Mouse (Mus musculus) forebrain, embryonic 14.5 days (tissue): ENCODE results near the gene Ddx39. TPM values are rescaled to one million over a fixed set of nuclear protein-coding genes. Genes with fewer than 3 reads are reported as not detected.

Experiments
- ATAC-seq: fragments of 200-750 bp; cut with Nextera tagmentation; 2 replicates; pipeline ENCODE4 v1.8.0; 2017; ENCODE audit warnings: mild to moderate bottlenecking, moderate library complexity
- DNase-seq: peaks from one replicate; pipeline ENCODE4 v3.0.0-alpha.2; 2015; ENCODE audit warnings: low spot score
- H3K27ac ChIP-seq: fragments of 300-500 bp; sonication (generic); 2 replicates; pipeline ENCODE4 v1.5.1; 2014; ENCODE audit warnings: low read depth, mild to moderate bottlenecking, control low read depth, low read length, moderate library complexity
- H3K27me3 ChIP-seq: fragments of 300-500 bp; sonication (generic); replicated peaks from 2 replicates; pipeline ENCODE4 v1.6.1; 2014; ENCODE audit warnings: low read length, control low read depth, mixed read lengths; ENCODE audit not compliant: control insufficient read depth, insufficient read depth
- H3K36me3 ChIP-seq: fragments of 300-500 bp; sonication (generic); 2 replicates; pipeline ENCODE4 v1.6.1; 2014; ENCODE audit warnings: low read length, control low read depth; ENCODE audit not compliant: control insufficient read depth, insufficient read depth
- H3K4me1 ChIP-seq: fragments of 300-500 bp; sonication (generic); 2 replicates; pipeline ENCODE4 v1.6.1; 2014; ENCODE audit warnings: antibody characterized with exemption, low read length, control low read depth; ENCODE audit not compliant: control insufficient read depth, insufficient read depth
- H3K4me2 ChIP-seq: fragments of 300-500 bp; sonication (generic); 2 replicates; pipeline ENCODE4 v1.6.1; 2014; ENCODE audit warnings: mild to moderate bottlenecking, control low read depth, low read length
- H3K4me3 ChIP-seq: fragments of 300-500 bp; sonication (generic); 2 replicates; pipeline ENCODE4 v1.5.1; 2014; ENCODE audit warnings: low read depth, low read length, control low read depth
- H3K9ac ChIP-seq: fragments of 300-500 bp; sonication (generic); 2 replicates; pipeline ENCODE4 v1.6.1; 2014; ENCODE audit warnings: mild to moderate bottlenecking, low read length, control low read depth, moderate library complexity
- H3K9me3 ChIP-seq: fragments of 300-500 bp; sonication (generic); replicated peaks from 2 replicates; pipeline ENCODE4 v1.6.1; 2016; ENCODE audit warnings: low read length, control low read depth, mixed read lengths; ENCODE audit not compliant: control insufficient read depth
- WGBS: fragments of 180-500 bp; shearing (Covaris S2); extraction: QIAGEN DNeasy Blood & Tissue Kit; methylation state at CpG from one replicate; pipeline ENCODE4 v1.1.7; 2014; 5-methylcytosine and 5-hydroxymethylcytosine counted together
- polyA plus RNA-seq: library from polyadenylated mRNA; unstranded; fragments of >200 nt; fragmentation: Nextera tagmentation; extraction: Ambion mirVana; gene quantifications from 2 replicates; pipeline ENCODE4 v1.2.1, GENCODE M21; 2014

Ddx39 gene
- polyA plus RNA-seq, 1 experiment from 2014 or later = 133 TPM

DNA sequence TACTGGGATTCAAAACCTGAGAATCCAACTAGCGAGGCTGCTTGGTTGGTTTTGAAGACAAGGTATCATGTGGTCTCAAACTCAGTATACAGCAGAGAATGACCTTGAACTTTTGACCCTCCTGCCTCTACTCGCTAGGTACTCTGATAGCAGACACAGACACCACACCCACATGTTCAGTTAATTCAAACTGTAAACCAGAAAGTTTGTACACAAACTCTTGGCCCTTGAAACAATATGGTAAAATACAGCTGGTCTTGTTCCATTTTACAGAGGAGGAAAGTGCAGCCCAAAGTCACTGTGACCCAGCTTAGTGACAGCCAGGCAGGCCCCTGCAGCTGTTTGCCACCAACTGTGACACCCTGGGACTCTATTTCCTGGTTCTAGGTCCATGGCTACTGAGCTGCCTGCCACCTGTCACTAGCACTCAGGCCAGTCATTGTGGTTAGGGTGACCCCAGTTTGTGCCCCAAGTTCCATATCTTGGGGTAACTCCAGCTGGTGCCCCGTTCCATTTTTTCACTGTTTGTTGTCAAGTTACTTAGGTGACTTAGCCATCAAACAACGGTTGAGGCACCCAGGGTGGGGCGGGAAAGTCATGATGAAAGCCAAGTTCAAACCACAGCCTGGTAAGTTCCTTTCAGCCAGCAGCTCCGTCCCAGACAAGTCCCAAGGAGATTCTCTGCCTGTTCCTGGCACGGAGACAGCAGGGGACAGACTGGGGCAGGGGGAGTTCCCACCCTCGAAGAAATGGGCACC lies 24.9 kb downstream of the Ddx39 start:
- no peak for ATAC-seq
- DNase-seq = no peak
- H3K4me3 ChIP-seq = no peak overlapping the region

GRCm38 (mm10) chr8:83740586-83740975 lies 25.6 kb downstream of the Ddx39 start:
- peak overlapping the region; percentile 37; the same call in 1 of the 2 replicates for H3K9ac ChIP-seq
- H3K9me3 ChIP-seq = no peaks in the 10 kb centered on the region
- peak overlapping the region; percentile 33 for H3K4me3 ChIP-seq
- H3K36me3 ChIP-seq = no peaks in the 10 kb centered on the region
- DNase-seq (no peak), ATAC-seq (no peak)
- 16% methylated on average over 3 of the region's 3 CpGs for WGBS
- H3K27me3 ChIP-seq = peaks cover 26% of the 10 kb centered on the region; the same call in 1 of the 2 replicates
- peak overlapping the region; percentile 61 for H3K4me2 ChIP-seq
- H3K4me1 ChIP-seq = 0 out of 2 replicates have a peak, but pooled peaks cover 4% of the 10 kb centered on the region
- no peak overlapping the region for H3K27ac ChIP-seq

More for the DNA sequence above, 24.9 kb downstream of the Ddx39 start:
- H3K27ac ChIP-seq = no peak overlapping the region
- no peak overlapping the region for H3K4me2 ChIP-seq
- H3K4me1 ChIP-seq = 0 out of 2 replicates have a peak, but pooled peaks cover 4% of the 10 kb centered on the region
- WGBS = 52% methylated on average over 8 of the region's 8 CpGs
- H3K36me3 ChIP-seq = no peaks in the 10 kb centered on the region
- H3K27me3 ChIP-seq = peaks cover 26% of the 10 kb centered on the region; the same call in 1 of the 2 replicates
- no peaks in the 10 kb centered on the region for H3K9me3 ChIP-seq
- H3K9ac ChIP-seq = no peak overlapping the region

DNA sequence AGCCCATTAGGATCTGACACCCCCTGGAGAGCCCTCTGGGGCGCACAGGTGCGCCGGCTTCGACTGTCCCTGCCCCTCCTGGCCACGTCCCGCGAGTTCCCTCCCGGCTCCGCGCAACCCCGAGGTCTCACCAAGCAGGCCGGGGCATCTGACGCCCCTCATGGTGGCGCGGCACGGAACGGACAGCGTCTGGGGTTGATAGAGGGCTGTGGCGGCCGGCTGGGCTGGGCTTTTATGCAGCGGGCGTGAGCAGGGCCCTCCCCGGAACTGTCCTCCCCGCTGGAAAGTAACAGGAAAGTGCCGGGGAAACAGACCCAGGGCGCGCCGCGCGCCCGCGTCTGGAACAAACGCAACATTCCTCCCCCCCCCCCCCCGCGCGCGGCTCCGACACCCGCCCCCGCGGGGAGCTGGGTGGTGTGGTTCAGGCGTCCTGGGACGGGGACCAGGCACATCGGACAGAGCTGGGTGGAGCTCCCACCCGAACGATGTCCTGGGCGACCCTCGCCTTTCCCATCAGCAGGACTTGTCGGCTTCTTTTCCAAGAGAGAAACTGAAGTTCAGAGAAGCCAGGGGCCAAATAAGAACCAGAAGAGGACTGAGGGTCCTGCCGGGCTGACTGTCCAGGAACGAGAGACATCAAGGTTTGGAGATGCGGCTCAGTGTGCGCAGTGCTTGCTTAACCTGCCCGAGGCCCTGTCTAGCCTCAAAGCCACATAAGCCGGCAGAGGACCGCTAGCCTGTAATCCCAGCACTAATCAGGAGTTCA lies 26.2 kb downstream of the Ddx39 start, which contains the start of gene Adgre5:
Gene Adgre5, minus strand, starts transcription at position 351 of the 766 bp plus-strand sequence.
- peaks cover 26% of the 10 kb centered on the region; the same call in 1 of the 2 replicates for H3K27me3 ChIP-seq
- no peak within 1 kb of the TSS for H3K27ac ChIP-seq
- 1% methylated on average over 47 of the region's 56 CpGs for WGBS
- H3K9me3 ChIP-seq = no peaks in the 10 kb centered on the region
- peak; percentile 54; the same call in 1 of the 2 replicates for ATAC-seq
- no peaks in the 10 kb centered on the region for H3K36me3 ChIP-seq
- no peak for DNase-seq
- H3K9ac ChIP-seq = peak within 1 kb of the TSS; percentile 37; the same call in 1 of the 2 replicates
- H3K4me1 ChIP-seq = 0 out of 2 replicates have a peak, but pooled peaks cover 4% of the 10 kb centered on the region
- H3K4me2 ChIP-seq = peak within 1 kb of the TSS; percentile 61
- peak within 1 kb of the TSS; percentile 33 for H3K4me3 ChIP-seq

DNA sequence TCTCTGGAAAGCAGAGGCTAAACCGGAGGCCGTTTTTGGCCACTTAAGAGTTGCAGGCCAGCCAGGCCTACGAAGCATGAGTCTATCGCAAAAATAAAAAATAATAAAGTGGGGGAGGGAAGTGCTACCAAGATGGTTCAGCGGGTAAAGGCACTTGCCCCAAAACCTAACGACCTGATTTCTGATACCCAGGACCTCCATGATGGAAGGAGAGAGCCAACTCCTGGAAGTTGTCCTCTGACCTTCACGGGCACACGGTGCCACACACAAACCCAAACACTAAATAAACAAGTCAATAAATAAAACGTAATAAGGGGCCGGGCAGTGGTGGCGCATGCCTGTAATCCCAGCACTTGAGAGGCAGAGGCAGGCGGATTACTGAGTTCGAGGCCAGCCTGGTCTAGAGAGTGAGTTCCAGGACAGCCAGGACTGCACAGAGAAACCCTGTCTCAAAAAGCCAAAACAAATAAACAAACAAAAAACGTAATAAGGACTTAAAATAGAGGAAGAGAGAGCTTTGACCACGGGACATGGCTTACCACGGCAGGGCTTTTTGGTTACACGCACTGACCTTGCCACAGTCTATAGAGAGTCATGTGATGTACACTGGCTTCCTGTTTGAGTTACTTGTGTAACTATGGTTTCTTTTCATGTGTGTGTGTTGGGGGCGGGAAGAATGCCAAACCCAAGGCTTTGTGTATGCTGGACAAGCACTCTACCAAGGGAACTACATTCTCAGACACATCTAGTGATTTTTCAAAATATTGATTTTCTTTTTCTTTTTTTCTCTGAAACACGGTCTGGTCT lies 27.1 kb downstream of the Ddx39 start:
- Histone ChIP-seq H3K36me3 (no peaks in the 10 kb centered on the region), H3K4me3 (no peak overlapping the region), H3K4me2 (no peak overlapping the region; the same call in 1 of the 2 replicates), H3K9ac (no peak overlapping the region), H3K4me1 (0 out of 2 replicates have a peak, but pooled peaks cover 4% of the 10 kb centered on the region), H3K27ac (no peak overlapping the region), H3K9me3 (no peaks in the 10 kb centered on the region), H3K27me3 (peaks cover 27% of the 10 kb centered on the region; the same call in 1 of the 2 replicates)
- 79% methylated on average over 19 of the region's 19 CpGs for WGBS
- ATAC-seq (no peak), DNase-seq (no peak)

DNA sequence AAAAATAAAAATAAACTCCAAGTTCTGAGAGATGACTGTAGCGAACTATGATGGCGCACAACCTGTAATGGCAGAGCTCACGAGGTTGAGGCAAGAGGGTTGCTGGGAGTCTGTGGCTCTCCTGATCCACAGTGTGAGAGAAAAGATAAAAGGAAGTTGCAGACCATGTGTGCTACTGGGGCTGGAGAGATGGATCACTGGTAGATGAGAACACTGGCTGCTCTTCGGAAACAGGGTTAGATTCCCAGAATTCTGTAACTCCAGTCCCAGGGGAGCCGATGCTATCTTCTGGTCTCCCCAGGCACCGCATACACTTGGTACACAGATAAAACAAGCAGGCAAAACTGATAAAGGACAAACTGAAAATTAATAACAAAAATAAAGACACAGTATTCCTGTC lies 28.0 kb downstream of the Ddx39 start:
- Histone ChIP-seq H3K36me3 (no peaks in the 10 kb centered on the region), H3K4me2 (no peak overlapping the region), H3K9ac (no peak overlapping the region), H3K9me3 (no peaks in the 10 kb centered on the region), H3K4me1 (0 out of 2 replicates have a peak, but pooled peaks cover 4% of the 10 kb centered on the region), H3K4me3 (no peak overlapping the region), H3K27ac (no peak overlapping the region), H3K27me3 (peaks cover 32% of the 10 kb centered on the region; the same call in 1 of the 2 replicates)
- no peak for ATAC-seq
- WGBS = 94% methylated on average over 6 of the region's 6 CpGs
- DNase-seq = no peak

GRCm38 (mm10) chr8:83744070-83744469 lies 29.1 kb downstream of the Ddx39 start:
- H3K36me3 ChIP-seq = no peaks in the 10 kb centered on the region
- no peak overlapping the region for H3K9ac ChIP-seq
- no peak overlapping the region for H3K27ac ChIP-seq
- H3K4me2 ChIP-seq = no peak overlapping the region
- no peak overlapping the region for H3K4me3 ChIP-seq
- H3K4me1 ChIP-seq = 0 out of 2 replicates have a peak, but pooled peaks cover 4% of the 10 kb centered on the region
- DNase-seq (no peak), ATAC-seq (no peak)
- peaks cover 37% of the 10 kb centered on the region for H3K27me3 ChIP-seq
- no peaks in the 10 kb centered on the region for H3K9me3 ChIP-seq
- 75% methylated on average over 4 of the region's 4 CpGs for WGBS

DNA sequence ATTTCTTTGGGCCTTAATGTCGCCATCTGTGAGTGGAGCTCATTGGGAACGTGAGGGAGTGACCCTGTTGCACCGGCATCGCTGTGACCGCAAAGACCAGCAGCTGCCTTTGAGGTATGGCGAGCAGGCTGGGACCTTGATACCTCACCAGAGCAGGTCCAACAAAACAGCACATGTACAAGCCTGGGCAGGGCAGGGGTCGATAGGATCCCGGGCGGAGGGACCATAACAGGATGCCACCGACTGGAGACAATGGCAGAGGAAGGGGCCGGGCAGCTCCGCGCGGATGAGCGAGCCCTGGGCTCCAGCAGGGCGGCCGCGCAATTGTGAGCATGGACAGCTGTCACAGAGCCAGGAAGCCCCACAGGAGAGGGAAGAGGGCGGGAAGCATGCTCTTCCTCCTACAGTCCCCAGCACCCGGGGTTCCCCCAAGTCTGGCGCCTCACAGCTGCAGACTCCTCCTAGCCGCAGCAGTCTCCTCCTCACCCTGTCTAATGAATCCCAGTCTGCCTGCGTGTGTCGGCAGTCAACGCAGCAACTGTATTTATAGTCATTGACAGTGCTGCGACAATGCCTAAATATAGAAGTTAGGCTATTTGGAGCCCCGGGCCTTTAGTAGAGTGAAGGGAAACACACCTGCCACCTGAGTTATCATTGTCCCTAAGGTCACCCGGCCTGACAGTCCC lies 32.8 kb downstream of the Ddx39 start:
- 4% methylated on average over 28 of the region's 28 CpGs for WGBS
- peak overlapping the region; percentile 59 for H3K4me2 ChIP-seq
- ATAC-seq (peak; percentile 73), DNase-seq (peak; percentile 58)
- no peaks in the 10 kb centered on the region for H3K4me1 ChIP-seq
- H3K27me3 ChIP-seq = peaks cover 12% of the 10 kb centered on the region
- peak overlapping the region; percentile 33 for H3K4me3 ChIP-seq
- H3K36me3 ChIP-seq = no peaks in the 10 kb centered on the region
- no peaks in the 10 kb centered on the region for H3K9me3 ChIP-seq
- H3K9ac ChIP-seq = peak overlapping the region; percentile 61
- H3K27ac ChIP-seq = no peak overlapping the region

- Histone ChIP-seq H3K36me3 (no peaks in the 10 kb centered on the region), H3K9ac (no peak overlapping the region), H3K4me3 (no peak overlapping the region), H3K27ac (no peak overlapping the region), H3K9me3 (no peaks in the 10 kb centered on the region), H3K27me3 (peaks cover 11% of the 10 kb centered on the region), H3K4me1 (no peaks in the 10 kb centered on the region), H3K4me2 (no peak overlapping the region)
- ATAC-seq = no peak
- WGBS = 64% methylated on average over 3 of the region's 3 CpGs
- DNase-seq = no peak
These were observed 33.7 kb downstream of the Ddx39 start for GRCm38 (mm10) chr8:83748708-83749107.
